Mouse (Mus musculus) c-Kit-positive CD71-positive TER-119-negative erythroid progenitor cells, embryonic 14.5 days (primary cell): ENCODE data around the gene Gzmm.

Source experiments
- DNase-seq: peaks from one replicate; pipeline ENCODE4 v3.0.0-alpha.2; 2013; ENCODE audit warnings: low read depth

Gene Gzmm

DNA sequence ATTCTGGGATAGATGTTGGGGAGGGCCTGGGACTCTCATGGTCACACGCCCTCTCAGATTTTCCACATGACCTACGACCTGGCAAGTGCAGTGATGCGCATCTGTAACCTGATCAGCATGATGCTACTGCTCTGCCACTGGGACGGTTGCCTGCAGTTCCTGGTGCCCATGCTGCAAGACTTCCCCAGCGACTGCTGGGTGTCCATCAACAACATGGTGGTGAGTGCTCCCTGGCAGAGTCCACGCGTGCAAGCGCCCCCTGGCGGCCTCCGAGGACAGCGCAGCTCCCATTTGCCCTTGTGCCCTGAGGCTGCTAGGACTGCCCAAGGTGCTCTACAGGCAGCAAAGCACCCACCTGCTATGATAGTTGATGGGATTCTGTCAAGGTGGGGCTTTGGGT is 37.3 kb downstream of the Gzmm start:
- no peak for DNase-seq

DNA sequence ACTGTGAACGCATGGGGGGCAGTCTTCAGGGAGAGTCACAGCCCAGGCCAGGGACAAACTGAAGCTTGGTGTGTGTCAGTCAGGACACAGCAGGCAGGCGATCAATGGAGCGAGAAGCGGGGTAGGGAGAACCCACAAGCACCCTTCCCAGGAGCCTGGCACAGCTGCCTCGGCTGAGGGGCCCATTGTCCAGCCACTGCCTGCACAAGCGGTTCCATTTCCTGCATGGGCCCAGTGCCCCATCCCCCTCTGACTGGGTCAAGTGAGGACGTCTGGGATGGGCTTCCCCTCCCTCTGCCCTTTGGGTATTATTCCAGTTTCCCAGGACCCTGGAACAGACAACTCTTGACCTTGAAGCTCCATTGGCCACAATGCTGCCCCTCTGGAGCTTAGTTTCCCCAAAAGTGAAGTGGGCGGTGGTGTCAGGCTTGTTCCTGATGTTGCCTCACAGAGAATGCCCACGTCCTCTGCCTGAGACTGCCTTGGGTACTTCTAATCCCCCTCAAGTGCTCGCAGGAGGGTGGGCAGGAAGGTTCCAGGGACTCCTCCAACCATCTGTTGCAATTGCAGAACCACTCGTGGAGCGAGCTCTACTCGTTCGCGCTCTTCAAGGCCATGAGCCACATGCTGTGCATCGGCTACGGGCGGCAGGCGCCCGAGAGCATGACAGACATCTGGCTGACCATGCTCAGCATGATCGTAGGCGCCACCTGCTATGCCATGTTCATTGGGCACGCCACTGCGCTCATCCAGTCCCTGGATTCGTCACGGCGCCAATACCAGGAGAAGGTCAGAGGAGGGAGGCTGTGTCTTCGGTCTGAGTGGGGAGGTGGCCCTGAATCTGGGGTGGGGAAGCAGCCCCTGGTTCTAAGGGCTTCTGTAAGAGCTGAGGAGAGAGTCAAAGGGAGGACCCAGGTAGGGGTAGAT is 39.8 kb downstream of the Gzmm start:
- DNase-seq = no peak

DNA sequence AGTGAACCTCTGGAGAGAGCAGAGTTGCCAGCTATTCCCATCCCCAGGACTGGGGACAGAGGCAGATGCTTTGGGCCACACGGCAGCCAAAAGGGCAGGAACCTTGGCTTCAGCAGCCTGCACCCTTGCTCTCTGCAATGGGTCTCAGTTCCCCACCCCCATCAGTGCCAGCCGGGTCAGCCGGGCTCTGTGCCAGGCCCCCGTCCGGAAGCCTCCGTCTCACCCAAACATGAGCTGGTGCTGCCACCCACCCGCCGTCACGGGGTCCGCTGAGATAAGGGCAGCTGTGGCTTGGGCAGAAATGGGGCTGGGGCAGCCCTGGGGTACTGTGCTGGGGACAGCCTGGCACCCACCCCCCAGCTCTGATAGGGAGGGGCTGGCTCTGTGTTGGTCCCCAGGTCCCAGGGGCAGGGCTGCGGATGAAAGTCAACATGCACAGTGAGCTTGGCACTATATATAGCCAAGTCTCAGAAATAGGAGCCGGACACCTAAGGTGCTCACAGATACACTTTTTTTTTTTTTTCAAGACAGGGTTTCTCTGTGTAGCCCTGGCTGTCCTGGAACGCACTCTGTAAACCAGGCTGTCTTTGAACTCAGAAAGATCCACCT is 40.6 kb downstream of the Gzmm start:
- no peak for DNase-seq

DNA sequence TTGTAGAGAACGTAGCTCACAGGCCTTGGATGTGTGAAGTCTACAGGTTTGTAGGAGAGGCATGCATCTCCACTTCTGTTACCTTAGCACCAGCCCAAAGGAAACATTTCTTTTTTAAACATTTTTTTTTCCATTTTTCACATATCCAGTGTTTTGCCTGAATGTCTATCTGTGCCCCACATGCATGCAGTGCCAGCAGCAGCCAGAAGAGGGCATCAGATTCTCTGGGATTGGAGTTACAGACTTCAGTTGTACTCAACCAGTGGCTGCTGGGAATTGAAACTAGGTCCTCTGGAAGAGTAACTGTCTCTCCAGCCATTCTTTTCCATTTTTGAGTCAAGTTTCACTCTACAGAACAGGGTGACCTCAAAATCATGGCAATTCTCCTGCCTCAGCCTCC is 43.7 kb downstream of the Gzmm start:
- DNase-seq = no peak

DNA sequence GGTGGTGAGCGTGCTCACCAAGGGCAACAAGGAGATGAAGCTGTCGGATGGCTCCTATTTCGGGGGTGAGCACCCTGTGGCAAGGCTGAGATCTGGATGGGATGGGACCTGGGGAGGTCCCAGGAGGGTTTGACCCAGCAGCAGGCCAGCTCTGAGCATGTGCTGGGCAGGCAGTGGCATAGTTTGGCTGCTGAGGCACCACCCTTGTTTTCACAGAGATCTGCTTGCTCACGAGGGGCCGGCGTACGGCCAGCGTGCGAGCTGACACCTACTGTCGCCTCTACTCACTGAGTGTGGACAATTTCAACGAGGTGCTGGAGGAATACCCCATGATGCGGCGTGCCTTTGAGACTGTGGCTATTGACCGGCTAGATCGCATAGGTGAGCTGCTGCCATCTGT is 45.0 kb downstream of the Gzmm start:
- no peak for DNase-seq

DNA sequence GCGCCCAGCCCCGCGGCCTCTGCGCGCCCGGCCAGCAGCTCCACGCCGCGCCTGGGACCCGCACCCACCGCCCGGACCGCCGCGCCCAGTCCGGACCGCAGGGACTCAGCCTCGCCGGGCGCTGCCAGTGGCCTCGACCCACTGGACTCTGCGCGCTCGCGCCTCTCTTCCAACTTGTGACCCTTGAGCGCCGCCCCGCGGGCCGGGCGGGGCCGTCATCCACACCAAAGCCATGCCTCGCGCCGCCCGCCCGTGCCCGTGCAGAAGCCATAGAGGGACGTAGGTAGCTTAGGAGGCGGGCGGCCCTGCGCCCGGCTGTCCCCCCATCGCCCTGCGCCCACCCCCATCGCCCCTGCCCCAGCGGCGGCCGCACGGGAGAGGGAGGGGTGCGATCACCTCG is 46.5 kb downstream of the Gzmm start:
- no peak for DNase-seq

GRCm38 (mm10) chr10:79736706-79737105 is 47.9 kb downstream of the Gzmm start:
- DNase-seq = no peak

GRCm38 (mm10) chr10:79738259-79738658 is 49.4 kb downstream of the Gzmm start:
- no peak for DNase-seq

DNA sequence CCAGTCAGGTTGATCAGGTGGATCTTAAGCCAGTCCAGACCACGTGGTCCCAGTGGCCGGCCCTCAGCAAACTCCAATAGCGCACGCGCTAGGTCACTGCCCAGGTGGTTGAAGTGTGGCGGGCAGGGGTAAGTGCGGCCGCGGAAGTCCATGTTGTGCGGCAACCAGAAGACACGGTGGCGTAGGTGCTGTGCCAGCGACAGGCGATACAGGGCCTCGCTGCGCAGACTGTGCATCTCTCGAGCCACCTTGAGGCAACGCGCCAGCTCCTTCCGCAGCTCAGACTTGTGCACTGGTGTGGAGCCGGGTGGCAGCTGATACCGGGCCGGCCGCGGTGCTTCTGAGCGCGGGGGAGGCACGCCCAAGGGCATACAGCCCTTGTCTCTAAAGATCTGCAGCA is 50.4 kb downstream of the Gzmm start:
- no peak for DNase-seq

DNA sequence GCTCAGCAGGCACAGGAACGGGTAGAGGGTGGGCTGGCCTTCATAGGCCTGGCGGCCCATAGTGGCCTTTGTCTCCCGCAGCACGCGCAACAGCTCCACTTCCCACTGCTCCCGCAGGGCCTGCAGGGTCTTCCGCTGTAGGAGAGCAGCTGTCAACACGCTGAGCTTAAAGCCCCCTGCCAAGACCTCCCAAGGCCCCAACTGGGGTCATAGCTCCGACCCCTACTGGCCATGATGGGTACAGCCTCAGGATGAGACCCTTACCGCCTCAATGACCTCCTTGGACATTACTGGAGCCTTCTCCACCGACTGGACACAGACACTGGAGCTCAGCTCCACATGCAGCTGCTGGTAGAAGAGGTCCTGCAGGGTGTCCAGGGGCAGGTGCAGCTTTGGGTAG is 52.0 kb downstream of the Gzmm start:
- DNase-seq = no peak

DNA sequence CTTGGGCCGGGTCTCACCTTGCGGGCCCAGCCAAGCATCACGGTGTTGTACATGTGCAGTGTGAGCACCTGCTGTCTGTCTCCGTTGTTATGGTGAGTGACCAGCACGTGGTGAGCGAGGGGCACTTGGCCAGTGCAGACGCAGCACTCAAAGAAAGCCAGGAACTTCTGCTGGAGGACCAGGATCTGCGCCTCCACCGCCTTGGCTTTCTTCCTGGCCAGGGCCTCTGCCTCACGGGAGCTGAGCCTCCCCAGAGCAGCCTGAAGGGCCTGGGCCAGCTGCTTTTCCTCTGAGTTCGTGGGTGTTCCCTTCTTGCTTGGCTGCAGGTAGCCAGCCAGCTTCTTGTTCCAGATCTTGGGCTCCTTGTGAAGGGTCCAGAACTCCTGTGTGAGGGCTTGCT is 54.3 kb downstream of the Gzmm start:
- DNase-seq = no peak

GRCm38 (mm10) chr10:79743650-79744365 is 55.0 kb downstream of the Gzmm start:
- no peak for DNase-seq
